Mouse (Mus musculus) spleen, postnatal 0 days (tissue): ENCODE measurements around the gene Tob1. TPM values are rescaled to one million over a fixed set of nuclear protein-coding genes. Genes with fewer than 3 reads are reported as not detected.

Source experiments
- polyA plus RNA-seq: library from polyadenylated mRNA; unstranded; fragments of >200 nt; fragmentation: Nextera tagmentation; extraction: Ambion mirVana; gene quantifications from 2 replicates; pipeline ENCODE4 v1.2.1, GENCODE M21; 2015

Tob1 gene
- 8.4 and 10.2 TPM in 2 replicates for polyA plus RNA-seq

GRCm38 (mm10) chr11:94211124-94211603 lies at the start of gene Tob1:
Tob1 (plus strand) TSS chr11:94211454.

GRCm38 (mm10) chr11:94245955-94246788 lies 34.9 kb downstream of the Tob1 start, which contains the start of gene Wfikkn2:
Wfikkn2 (minus strand) TSS chr11:94246005.

Other genes with a start within 250 kb of the Tob1 start
- gene Gm20390, start 243.2 kb upstream of the Tob1 start, polyA plus RNA-seq: 179 and 190 TPM in 2 replicates
- 160 and 204 TPM in 2 replicates for gene Nme1, start 242.9 kb upstream of the Tob1 start, polyA plus RNA-seq
- 31.2 and 34.5 TPM in 2 replicates for gene Spag9, start 215.4 kb upstream of the Tob1 start, polyA plus RNA-seq
- gene Wfikkn2, start 34.6 kb downstream of the Tob1 start, polyA plus RNA-seq: 0.67 and 0.92 TPM in 2 replicates
- not detected in 2 replicates for gene Gm21885, start 70.4 kb downstream of the Tob1 start, polyA plus RNA-seq
- gene Luc7l3, start 110.5 kb downstream of the Tob1 start, polyA plus RNA-seq: 99.5 and 101 TPM in 2 replicates
- 7.6 and 8.7 TPM in 2 replicates for gene Ankrd40, start 116.5 kb downstream of the Tob1 start, polyA plus RNA-seq
- gene Abcc3, start 181.5 kb downstream of the Tob1 start, polyA plus RNA-seq: 5.0 and 5.6 TPM in 2 replicates